Mouse (Mus musculus) liver, adult 2 months (tissue): ENCODE measurements around the gene Ufsp2. TPM values are rescaled to one million over a fixed set of nuclear protein-coding genes. Genes with fewer than 3 reads are reported as not detected.

Experiments used
- DNase-seq: peaks from one replicate; pipeline ENCODE4 v3.0.0-alpha.2; 2011; ENCODE audit warnings: low read depth, low spot score; ENCODE audit errors: extremely low read depth
- H3K27ac ChIP-seq: fragments of 200-500 bp; replicated peaks from 2 replicates; pipeline ENCODE4 v1.5.1; 2012; ENCODE audit warnings: low read depth, mild to moderate bottlenecking, control low read depth, inconsistent platforms, low read length; ENCODE audit not compliant: insufficient read depth
- H3K27me3 ChIP-seq: fragments of 200-500 bp; 2 replicates; pipeline ENCODE4 v1.6.1; 2012; ENCODE audit warnings: mild to moderate bottlenecking, moderate library complexity, low read length, inconsistent platforms; ENCODE audit not compliant: control insufficient read depth, insufficient read depth
- H3K36me3 ChIP-seq: fragments of 200-500 bp; 2 replicates; pipeline ENCODE4 v1.6.1; 2012; ENCODE audit warnings: low read length, inconsistent platforms; ENCODE audit not compliant: control insufficient read depth, insufficient read depth
- H3K4me1 ChIP-seq: fragments of 200-500 bp; 2 replicates; pipeline ENCODE4 v1.6.1; 2011; ENCODE audit warnings: low read length; ENCODE audit not compliant: control insufficient read depth, insufficient read depth
- H3K4me3 ChIP-seq: fragments of 200-500 bp; 2 replicates; pipeline ENCODE4 v1.5.1; 2011; ENCODE audit warnings: low read depth, mild to moderate bottlenecking, control low read depth, low read length, moderate library complexity; ENCODE audit not compliant: insufficient read depth
- H3K79me2 ChIP-seq: fragments of 200-500 bp; 2 replicates; pipeline ENCODE4 v1.6.1; 2012; ENCODE audit warnings: inconsistent platforms, mild to moderate bottlenecking, low read length, moderate library complexity; ENCODE audit not compliant: control insufficient read depth, insufficient read depth
- H3K9ac ChIP-seq: fragments of 200-500 bp; 2 replicates; pipeline ENCODE4 v1.6.1; 2012; ENCODE audit warnings: low read depth, mild to moderate bottlenecking, control low read depth, inconsistent platforms, low read length
- CTCF ChIP-seq: fragments of 200-500 bp; IDR thresholded peaks from 2 replicates; pipeline ENCODE4 v1.5.1; 2011; ENCODE audit warnings: low read depth, low read length, control low read depth
- POLR2A ChIP-seq: fragments of 200-500 bp; IDR thresholded peaks from 2 replicates; pipeline ENCODE4 v1.6.1; 2011; ENCODE audit warnings: low read length, control low read depth; ENCODE audit not compliant: insufficient read depth; ENCODE audit errors: extremely low read depth
- WGBS: fragments of 180-500 bp; shearing (Covaris S2); methylation state at CpG from one replicate; pipeline ENCODE4 v1.1.7; 2018; 5-methylcytosine and 5-hydroxymethylcytosine counted together
- polyA plus RNA-seq: library from polyadenylated mRNA; depleted of rRNA; stranded (reverse); fragments of >200 nt; gene quantifications from 2 replicates; pipeline ENCODE4 v1.2.3, GENCODE M21; 2012
- total RNA-seq: library from RNA; depleted of rRNA; stranded (reverse); fragments of >200 nt; gene quantifications from 2 replicates; pipeline ENCODE4 v1.2.3, GENCODE M21; 2014

The Ufsp2 gene
- total and polyA plus RNA-seq, 2 experiments: 16.9 to 68.0 TPM

- TF ChIP-seq POLR2A: no peak
- no peak for TF ChIP-seq CTCF
- Histone ChIP-seq H3K9ac (no peak overlapping the region), H3K4me3 (no peak overlapping the region), H3K36me3 (peaks cover 30% of the 10 kb centered on the region), H3K79me2 (no peaks in the 10 kb centered on the region), H3K27ac (no peak overlapping the region; the same call in 1 of the 2 replicates), H3K27me3 (no peaks in the 10 kb centered on the region), H3K4me1 (peaks cover 4% of the 10 kb centered on the region; the same call in 1 of the 2 replicates)
- peak; percentile 51 for DNase-seq
- WGBS: 52% methylated on average over 3 of the region's 3 CpGs
Measured at GRCm38 (mm10) chr8:45995576-45995975, 20.2 kb downstream of the Ufsp2 start.

- no peak for TF ChIP-seq POLR2A
- H3K36me3 ChIP-seq: peaks cover 20% of the 10 kb centered on the region; the same call in 1 of the 2 replicates
- DNase-seq: no peak
- H3K79me2 ChIP-seq: no peaks in the 10 kb centered on the region
- peaks cover 4% of the 10 kb centered on the region; the same call in 1 of the 2 replicates for H3K4me1 ChIP-seq
- H3K27me3 ChIP-seq: no peaks in the 10 kb centered on the region
- no peak overlapping the region for H3K9ac ChIP-seq
- no peak overlapping the region for H3K27ac ChIP-seq
- 78% methylated on average over 2 of the region's 2 CpGs for WGBS
- H3K4me3 ChIP-seq: no peak overlapping the region
Measured at GRCm38 (mm10) chr8:45998228-45998627, 22.9 kb downstream of the Ufsp2 start.

GRCm38 (mm10) chr8:45999138-45999783 lies 23.9 kb downstream of the Ufsp2 start, which contains the start of gene Lrp2bp:
TSS of gene Lrp2bp (plus strand) at chr8:45999303.
- Histone ChIP-seq H3K4me1 (peaks cover 4% of the 10 kb centered on the region; the same call in 1 of the 2 replicates), H3K36me3 (peaks cover 16% of the 10 kb centered on the region; the same call in 1 of the 2 replicates), H3K9ac (peak within 1 kb of the TSS; percentile 75), H3K27me3 (no peaks in the 10 kb centered on the region), H3K79me2 (no peaks in the 10 kb centered on the region), H3K27ac (peak within 1 kb of the TSS; percentile 78), H3K4me3 (peak within 1 kb of the TSS; percentile 68)
- TF ChIP-seq POLR2A (no peak), CTCF (peak; percentile 29; the same call in 1 of the 2 replicates)
- DNase-seq: peak; percentile 45
- WGBS: 3% methylated on average over 22 of the region's 22 CpGs

- TF ChIP-seq CTCF (no peak), POLR2A (peak; percentile 96)
Measured at GRCm38 (mm10) chr8:45999784-46000705, 24.7 kb downstream of the Ufsp2 start.

GRCm38 (mm10) chr8:46005596-46005995 lies 30.3 kb downstream of the Ufsp2 start, which contains the start of gene Ankrd37:
TSS of gene Ankrd37 (minus strand) at chr8:46005707.
- Histone ChIP-seq H3K27me3 (no peaks in the 10 kb centered on the region), H3K79me2 (no peaks in the 10 kb centered on the region), H3K4me3 (no peak within 1 kb of the TSS), H3K27ac (no peak within 1 kb of the TSS), H3K36me3 (no peaks in the 10 kb centered on the region), H3K9ac (no peak within 1 kb of the TSS), H3K4me1 (peaks cover 10% of the 10 kb centered on the region)
- TF ChIP-seq POLR2A: no peak
- TF ChIP-seq CTCF: no peak
- WGBS: 76% methylated on average over 4 of the region's 4 CpGs
- DNase-seq: no peak

More at GRCm38 (mm10) chr8:45999784-46000705, 24.7 kb downstream of the Ufsp2 start:
- 4% methylated on average over 55 of the region's 55 CpGs for WGBS
- H3K9ac ChIP-seq: peak overlapping the region; percentile 75
- peak overlapping the region; percentile 78 for H3K27ac ChIP-seq
- peak; percentile 90 for DNase-seq
- H3K4me1 ChIP-seq: peaks cover 4% of the 10 kb centered on the region; the same call in 1 of the 2 replicates
- peak overlapping the region; percentile 68 for H3K4me3 ChIP-seq
- peaks cover 16% of the 10 kb centered on the region; the same call in 1 of the 2 replicates for H3K36me3 ChIP-seq
- H3K27me3 ChIP-seq: no peaks in the 10 kb centered on the region
- no peaks in the 10 kb centered on the region for H3K79me2 ChIP-seq
